Mouse (Mus musculus): Measurements from ENCODE around the gene Isy1.

GRCm38 (mm10) chr6:87804036-87804435, 34.6 kb downstream of the Isy1 start:
- TF ChIP-seq POLR2A (IDR thresholded peaks at IDR 0.05; ENCODE audit: extremely low read depth, insufficient read depth, low read length) = no peak
- no peak for TF ChIP-seq CTCF (IDR thresholded peaks at IDR 0.05; ENCODE audit: low read depth, low read length)

All from liver, adult 2 months (tissue).